Mouse (Mus musculus) B cell, adult 67 days (primary cell): ENCODE measurements around the gene Itsn2. TPM values are rescaled to one million over a fixed set of nuclear protein-coding genes. Genes with fewer than 3 reads are reported as not detected.

ENCODE experiments used
- total RNA-seq, 2 experiments: library from RNA; stranded (reverse); gene quantifications; 4 replicates each; pipeline ENCODE4 v1.2.4; 2023

Itsn2 gene
- 100 to 1,000 TPM; 381 to 384 TPM for total RNA-seq

GRCm38 (mm10) chr12:4592541-4593165 lies at the start of gene Itsn2, which contains the start of gene Gm3625:
Gene Itsn2, plus strand, starts transcription at chr12:4592638.
Gene Gm3625, minus strand, starts transcription at chr12:4592927.

GRCm38 (mm10) chr12:4738031-4738576 lies 145.7 kb downstream of the Itsn2 start, which contains the start of gene Fam228a:
Gene Fam228a, minus strand, starts transcription at chr12:4738430.

Other genes starting within 250 kb of the Itsn2 start
- 10 to 100 TPM; 70.7 to 75.1 TPM for gene Ncoa1, start 115.5 kb upstream of the Itsn2 start, total RNA-seq
- not detected for gene Gm3625, start 289 bp downstream of the Itsn2 start, total RNA-seq
- under 1 TPM in 1 of 2 experiments, not detected in 1; 0.35 TPM for gene Fam228a, start 145.8 kb downstream of the Itsn2 start, total RNA-seq
- 1 to 10 TPM; 1.1 to 3.3 TPM for gene Pfn4, start 176.4 kb downstream of the Itsn2 start, total RNA-seq
- 1 to 10 TPM; 6.5 to 6.7 TPM for gene Fam228b, start 176.6 kb downstream of the Itsn2 start, total RNA-seq
- gene Sf3b6, start 224.9 kb downstream of the Itsn2 start, total RNA-seq, result 100 to 1,000 TPM; 138 to 152 TPM
- not detected for gene Fkbp1b, start 249.0 kb downstream of the Itsn2 start, total RNA-seq